Mouse (Mus musculus) left cerebral cortex, adult 2 months (tissue): ENCODE data around the gene Gm5129. TPM values are rescaled to one million over a fixed set of nuclear protein-coding genes. Genes with fewer than 3 reads are reported as not detected.

Source experiments
- DNase-seq, 2 experiments: peaks; one replicate each; pipeline ENCODE4 v3.0.0; 2021 to 2022; ENCODE audit warnings: low spot score in 2 of 2, mixed read lengths in 1 of 2; ENCODE audit errors: extremely low spot score in 1 of 2
- H3K27ac ChIP-seq: fragments of 200-600 bp; 2 replicates; pipeline ENCODE4 v1.8.1; 2022
- H3K4me3 ChIP-seq: fragments of 200-600 bp; 2 replicates; pipeline ENCODE4 v1.8.1; 2022
- CTCF ChIP-seq: fragments of 200-600 bp; IDR thresholded peaks from 2 replicates; pipeline ENCODE4 v1.8.1; 2022; ENCODE audit warnings: antibody characterized with exemption, mild to moderate bottlenecking, moderate library complexity
- intact Hi-C: fragments of 180-260 bp; cut with DNase I; formaldehyde crosslinking; loops from one replicate; pipeline ENCODE4 v1.15.1; 2025
- total RNA-seq, 2 experiments: library from RNA; stranded (reverse); gene quantifications; 2 replicates each; pipeline ENCODE4 v1.2.3; 2021

The Gm5129 gene
- total RNA-seq, 2 experiments from 2014 or later, result 1.6 TPM; not detected in 1

DNA sequence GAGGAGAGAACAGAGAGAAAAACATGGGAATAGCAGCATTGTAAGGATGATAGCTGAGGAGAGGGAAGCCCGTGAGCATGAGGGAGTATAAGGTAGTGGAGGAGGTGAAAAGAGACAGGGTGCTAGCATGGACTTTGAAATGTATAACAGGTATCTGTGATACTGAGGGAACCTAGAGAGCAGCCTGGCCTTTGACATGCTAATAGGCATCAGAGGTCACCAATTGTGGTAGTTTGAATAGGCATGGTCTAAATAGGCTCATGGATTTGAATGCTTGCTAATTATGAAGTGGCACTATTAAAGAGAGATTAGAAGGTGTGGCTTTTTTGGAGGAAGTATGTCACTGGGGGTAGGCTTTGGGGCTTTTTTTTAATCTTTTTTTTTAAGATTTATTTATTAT is 22.8 kb downstream of the Gm5129 start:
- no peak for DNase-seq
- no peak overlapping the region for H3K4me3 ChIP-seq
- no peak overlapping the region; the same call in 1 of the 2 replicates for H3K27ac ChIP-seq
- intact Hi-C loops, result no loop called here
- TF ChIP-seq CTCF, result no peak

DNA sequence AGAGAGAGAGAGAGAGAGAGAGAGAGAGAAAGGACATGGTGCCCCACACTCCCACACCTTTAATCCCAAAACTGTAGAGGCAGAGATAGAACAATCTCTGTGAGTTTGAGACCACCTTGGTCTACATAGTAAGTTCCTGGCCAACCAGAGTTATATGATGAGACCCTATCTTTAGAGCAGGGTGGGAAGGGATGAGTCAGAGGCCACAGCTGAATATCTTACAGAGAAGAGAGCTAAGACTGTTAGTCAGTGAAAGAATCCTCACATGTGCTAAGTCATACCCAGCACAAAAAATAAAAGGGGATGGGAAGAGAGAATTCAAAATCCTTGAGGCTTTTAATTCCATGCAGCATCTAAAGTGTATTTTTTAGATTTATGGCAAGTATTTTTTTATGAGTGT is 24.1 kb downstream of the Gm5129 start:
- intact Hi-C loops, result no loop called here
- Histone ChIP-seq H3K27ac (no peak overlapping the region), H3K4me3 (no peak overlapping the region)
- DNase-seq, result no peak
- TF ChIP-seq CTCF, result no peak

DNA sequence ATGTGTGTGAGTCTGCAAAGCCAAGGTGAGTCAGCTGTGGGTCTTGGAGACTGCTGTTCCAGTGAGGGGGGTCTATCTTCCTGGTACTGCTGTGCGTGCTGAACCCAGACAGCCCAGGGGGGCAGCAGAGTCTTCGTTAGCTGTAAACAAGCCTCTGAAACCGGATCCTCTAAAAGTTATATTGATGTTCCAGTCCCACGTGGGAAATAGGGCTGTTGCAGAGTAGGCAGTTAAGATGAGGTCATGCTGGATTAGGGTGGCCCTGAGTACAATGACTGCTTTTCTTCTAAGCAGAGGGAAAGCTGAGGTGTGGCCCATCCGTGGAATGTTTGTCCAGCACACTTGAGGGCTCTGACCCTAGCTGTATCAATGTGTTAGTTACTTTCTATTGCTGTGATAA is 27.5 kb downstream of the Gm5129 start:
- TF ChIP-seq CTCF, result no peak
- Histone ChIP-seq H3K27ac (no peak overlapping the region), H3K4me3 (no peak overlapping the region)
- DNase-seq, result no peak
- intact Hi-C loops, result no loop called here

DNA sequence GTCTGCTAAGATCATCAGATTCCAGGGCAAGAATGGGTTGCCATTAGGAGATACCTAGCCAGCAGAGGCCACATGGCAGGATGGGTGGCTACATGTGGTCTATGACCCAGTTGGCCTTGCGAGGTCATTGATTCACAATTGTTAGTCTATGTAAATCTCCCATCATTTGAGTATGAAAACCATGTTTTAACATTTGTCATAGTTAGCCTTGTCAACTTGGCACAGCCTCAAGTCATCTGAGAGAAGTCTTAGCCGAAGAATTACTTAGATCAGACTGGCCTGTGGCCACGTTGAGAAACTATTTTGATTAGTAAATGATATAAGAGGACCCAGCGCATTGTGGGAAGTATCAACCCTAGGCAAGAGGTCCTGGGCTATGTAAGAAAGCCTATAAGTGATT is 28.5 kb downstream of the Gm5129 start:
- DNase-seq, result no peak
- no peak overlapping the region for H3K27ac ChIP-seq
- intact Hi-C loops, result no loop called here
- no peak overlapping the region for H3K4me3 ChIP-seq
- no peak for TF ChIP-seq CTCF

DNA sequence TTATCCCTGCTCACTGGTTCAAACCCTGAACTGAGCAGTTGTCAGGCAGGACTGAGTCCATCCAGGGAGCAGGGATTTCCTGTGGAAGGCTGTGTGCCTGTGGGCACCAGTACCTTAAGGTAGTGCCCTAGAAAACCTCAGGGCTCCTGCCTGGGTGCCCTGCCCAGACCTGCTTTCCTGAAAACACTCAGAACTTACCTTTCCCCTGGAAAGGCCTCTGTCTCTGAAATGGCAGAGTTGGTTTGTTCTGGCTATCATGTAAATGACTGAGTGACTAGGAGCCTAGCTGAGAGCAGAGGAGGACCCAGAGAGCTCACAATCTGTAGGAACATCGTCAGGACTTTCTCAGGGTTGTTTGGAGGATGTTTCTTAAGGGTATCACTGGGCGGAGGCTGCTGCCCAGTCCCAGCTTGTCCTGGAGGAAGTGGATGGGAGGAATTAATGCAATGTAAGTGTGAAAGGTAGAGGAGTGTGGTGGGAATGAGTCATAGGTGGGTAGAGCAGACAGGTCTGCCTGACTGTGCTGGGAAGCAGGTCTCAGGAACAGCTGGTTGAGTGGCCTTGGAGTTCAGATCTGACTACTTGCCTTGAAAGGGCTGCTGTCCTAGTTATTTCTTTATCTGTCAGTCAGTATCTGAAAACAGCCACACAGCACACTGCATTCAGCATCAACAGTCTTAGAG is 36.1 kb downstream of the Gm5129 start:
- no peak for TF ChIP-seq CTCF
- intact Hi-C loops, result no loop called here
- no peak for DNase-seq
- H3K4me3 ChIP-seq, result no peak overlapping the region
- H3K27ac ChIP-seq, result no peak overlapping the region

DNA sequence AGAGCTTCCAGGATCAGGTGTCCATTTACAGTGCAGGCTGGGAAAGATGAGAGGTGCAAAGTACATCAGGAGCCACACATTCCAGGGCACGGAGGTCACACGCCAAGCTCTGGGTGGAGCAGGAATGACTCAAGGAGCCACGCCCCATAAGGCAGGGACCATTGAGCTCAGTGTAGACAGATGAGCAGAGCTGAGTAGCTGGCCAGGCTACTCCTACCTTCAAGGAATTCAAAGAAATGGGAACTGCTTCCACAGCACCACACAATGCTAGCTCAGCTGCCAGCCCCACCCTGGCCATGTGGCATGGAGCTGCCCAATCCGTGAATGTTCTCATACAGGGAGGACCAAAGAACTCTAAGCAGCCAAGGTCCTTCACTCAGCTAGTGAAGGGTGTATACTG is 37.2 kb downstream of the Gm5129 start:
- no peak for DNase-seq
- intact Hi-C loops, result no loop called here
- TF ChIP-seq CTCF, result no peak
- H3K4me3 ChIP-seq, result no peak overlapping the region
- no peak overlapping the region for H3K27ac ChIP-seq

DNA sequence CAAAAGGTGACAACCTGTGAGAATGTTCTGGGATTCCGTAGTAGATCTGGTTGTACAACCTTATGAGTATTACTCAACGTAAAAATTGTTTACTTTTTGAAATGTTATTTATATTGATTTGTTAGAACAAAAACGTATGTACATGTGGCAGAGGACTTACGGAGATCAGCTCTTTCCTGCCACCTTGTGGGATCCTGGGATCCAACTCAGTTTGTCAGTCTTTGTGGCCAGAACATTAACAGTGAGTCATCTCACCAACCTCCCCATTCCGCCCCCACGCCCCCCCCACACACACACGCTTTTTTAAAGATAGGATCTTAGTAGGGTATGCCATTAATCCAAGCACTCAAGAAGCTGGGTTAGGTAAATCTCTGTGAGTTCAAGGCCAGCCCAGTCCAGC is 47.4 kb downstream of the Gm5129 start:
- DNase-seq, result no peak
- peak; percentile 17 for TF ChIP-seq CTCF
- intact Hi-C loops, result no loop called here
- Histone ChIP-seq H3K4me3 (no peak overlapping the region), H3K27ac (no peak overlapping the region)

DNA sequence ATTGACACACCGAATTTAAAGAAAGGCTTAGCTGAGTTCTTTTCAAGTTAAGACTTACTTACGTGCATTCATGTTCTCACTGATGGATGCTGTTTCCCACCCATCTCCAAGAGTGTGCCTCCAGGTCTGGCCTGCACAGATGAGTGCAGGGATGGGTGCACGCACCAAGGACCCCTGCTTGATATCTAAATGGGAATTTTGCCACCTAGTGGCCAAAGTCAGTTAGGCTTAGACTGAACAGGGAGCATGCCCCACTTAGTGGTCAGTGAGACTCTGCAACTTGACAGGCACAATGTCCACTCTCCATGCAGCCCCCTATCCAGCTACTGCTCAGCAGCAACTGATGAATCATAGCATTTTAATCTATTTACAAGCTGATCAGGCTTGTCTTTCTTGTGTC is 48.1 kb downstream of the Gm5129 start:
- intact Hi-C loops, result loop anchor here (2.0 kb wide), 1 partner anchor 299 kb away; no protein-coding TSS in a partner anchor

More for the DNA sequence above, 48.1 kb downstream of the Gm5129 start:
- Histone ChIP-seq H3K27ac (no peak overlapping the region), H3K4me3 (no peak overlapping the region)
- no peak for DNase-seq
- peak; percentile 70 for TF ChIP-seq CTCF

Other genes with a start within 250 kb of the Gm5129 start
- 10 to 100 TPM; 67.8 to 72.8 TPM for gene Ube3c, start 166.7 kb downstream of the Gm5129 start, total RNA-seq
- gene Dnajb6, start 248 bp downstream of the Gm5129 start, total RNA-seq, result 100 to 1,000 TPM; 157 to 169 TPM